Mouse (Mus musculus) kidney, embryonic 14.5 days (tissue): ENCODE data around the gene Rps24. TPM values are rescaled to one million over a fixed set of nuclear protein-coding genes. Genes with fewer than 3 reads are reported as not detected.

Source experiments
- ATAC-seq: fragments of 200-750 bp; cut with Nextera tagmentation; 2 replicates; pipeline ENCODE4 v1.8.0; 2017; ENCODE audit warnings: moderate number of reproducible peaks, mild to moderate bottlenecking, moderate TSS enrichment, moderate library complexity; ENCODE audit not compliant: low FRiP score, low TSS enrichment
- H3K27ac ChIP-seq: fragments of 300-500 bp; sonication (generic); 2 replicates; pipeline ENCODE4 v1.5.1; 2014; ENCODE audit warnings: low read depth, mild to moderate bottlenecking, low read length, moderate library complexity, mixed read lengths
- H3K27me3 ChIP-seq: fragments of 300-500 bp; sonication (generic); 2 replicates; pipeline ENCODE4 v1.6.1; 2014; ENCODE audit warnings: mild to moderate bottlenecking, low read length; ENCODE audit not compliant: control insufficient read depth, insufficient read depth
- H3K36me3 ChIP-seq: fragments of 300-500 bp; sonication (generic); 2 replicates; pipeline ENCODE4 v1.6.1; 2014; ENCODE audit warnings: low read length, mixed read lengths; ENCODE audit not compliant: control insufficient read depth, insufficient read depth
- H3K4me1 ChIP-seq: fragments of 300-500 bp; sonication (generic); 2 replicates; pipeline ENCODE4 v1.6.1; 2014; ENCODE audit warnings: low read length, mixed read lengths; ENCODE audit not compliant: control insufficient read depth, insufficient read depth
- H3K4me2 ChIP-seq: fragments of 300-500 bp; sonication (generic); replicated peaks from 2 replicates; pipeline ENCODE4 v1.6.1; 2014; ENCODE audit warnings: low read depth, mild to moderate bottlenecking, low read length
- H3K4me3 ChIP-seq: fragments of 300-500 bp; sonication (generic); 2 replicates; pipeline ENCODE4 v1.5.1; 2014; ENCODE audit warnings: mild to moderate bottlenecking, low read length
- H3K9ac ChIP-seq: fragments of 300-500 bp; sonication (generic); 2 replicates; pipeline ENCODE4 v1.6.1; 2014; ENCODE audit warnings: low read depth, mild to moderate bottlenecking, low read length, moderate library complexity
- H3K9me3 ChIP-seq: fragments of 300-500 bp; sonication (generic); 2 replicates; pipeline ENCODE4 v1.6.1; 2016; ENCODE audit warnings: low read length; ENCODE audit not compliant: control insufficient read depth
- WGBS: fragments of 180-500 bp; shearing (Covaris S2); extraction: QIAGEN DNeasy Blood & Tissue Kit; methylation state at CpG from one replicate; pipeline ENCODE4 v1.1.7; 2014; 5-methylcytosine and 5-hydroxymethylcytosine counted together
- polyA plus RNA-seq: library from polyadenylated mRNA; unstranded; fragments of >200 nt; fragmentation: Nextera tagmentation; extraction: Ambion mirVana; gene quantifications from 2 replicates; pipeline ENCODE4 v1.2.1, GENCODE M21; 2014

Rps24 gene
- polyA plus RNA-seq, 1 experiment from 2014 or later = 1,338 TPM

DNA sequence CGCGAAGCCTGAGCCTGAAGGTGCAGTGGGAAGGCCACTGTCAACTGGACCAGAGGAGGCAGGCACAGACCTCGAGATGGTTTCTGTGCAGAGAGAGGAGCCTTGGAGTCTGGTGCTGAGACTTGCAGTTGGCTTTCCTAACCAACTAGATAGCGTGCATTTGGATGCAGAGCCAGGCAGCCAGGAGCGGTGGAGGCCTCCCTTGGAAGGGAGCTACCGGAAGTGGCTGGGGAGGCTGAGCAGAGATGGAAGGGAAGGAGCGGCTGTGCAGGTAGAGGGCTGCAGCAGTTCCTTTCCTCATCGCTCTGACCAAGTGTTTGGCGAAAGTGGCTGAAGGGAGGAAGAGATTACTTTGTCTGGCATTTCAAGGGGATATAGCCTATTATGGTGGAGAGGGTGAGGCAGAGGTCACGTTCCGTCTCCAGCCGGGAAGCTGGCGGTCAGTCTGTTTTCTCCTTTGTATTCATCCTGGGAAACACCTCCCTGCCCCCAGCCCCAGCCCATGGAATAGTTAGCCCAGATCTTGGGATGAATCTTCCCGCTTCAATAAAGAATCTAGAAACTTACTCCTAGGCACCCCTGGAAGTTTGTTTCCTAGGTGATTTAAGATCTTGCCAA, 20.6 kb downstream of the Rps24 start:
- Histone ChIP-seq H3K4me2 (0 out of 2 replicates have a peak overlapping the region, but pooled peaks have one; percentile 4), H3K9me3 (peaks cover 4% of the 10 kb centered on the region; the same call in 1 of the 2 replicates), H3K4me1 (peaks cover 14% of the 10 kb centered on the region; the same call in 1 of the 2 replicates), H3K4me3 (no peak overlapping the region), H3K27ac (no peak overlapping the region), H3K27me3 (no peaks in the 10 kb centered on the region), H3K9ac (no peak overlapping the region), H3K36me3 (no peaks in the 10 kb centered on the region)
- ATAC-seq = no peak
- WGBS = 28% methylated on average over 14 of the region's 14 CpGs

DNA sequence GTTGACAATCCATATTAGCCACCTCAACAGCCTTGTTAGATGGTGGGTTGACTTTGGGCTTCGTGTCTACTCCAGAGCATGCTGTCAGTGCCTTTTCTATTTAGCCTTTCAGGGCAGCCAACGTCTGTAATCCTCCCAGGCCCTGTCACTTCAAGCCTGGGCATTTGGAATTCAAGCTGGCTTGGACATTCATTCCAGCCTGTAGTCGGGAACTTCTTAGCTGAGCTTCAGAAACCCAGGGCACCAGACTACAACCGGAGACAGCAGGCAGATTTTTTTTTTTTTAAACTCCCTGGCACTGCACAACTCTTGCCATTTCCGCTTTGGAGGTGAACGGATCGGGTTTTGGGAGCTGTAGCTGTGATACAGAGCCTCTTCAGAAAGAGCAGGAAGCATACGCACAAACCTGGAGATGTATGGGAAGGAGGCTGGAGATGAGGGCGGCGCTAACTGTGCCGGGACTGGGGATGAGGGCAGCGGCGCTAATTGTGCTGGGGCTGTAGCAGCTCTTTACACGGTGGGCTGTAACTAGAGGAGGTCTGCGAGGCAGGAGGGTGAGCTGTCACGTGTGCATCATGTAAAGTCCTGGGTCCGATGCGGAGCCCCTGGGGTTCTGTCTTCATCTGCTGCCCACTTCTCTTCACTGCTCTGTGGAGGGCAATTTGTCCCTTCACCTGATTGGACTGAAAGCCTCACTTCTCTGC, 21.3 kb downstream of the Rps24 start:
- peaks cover 4% of the 10 kb centered on the region; the same call in 1 of the 2 replicates for H3K9me3 ChIP-seq
- no peaks in the 10 kb centered on the region for H3K27me3 ChIP-seq
- H3K9ac ChIP-seq = peak overlapping the region; percentile 12; the same call in 1 of the 2 replicates
- no peak overlapping the region for H3K4me3 ChIP-seq
- H3K36me3 ChIP-seq = no peaks in the 10 kb centered on the region
- 17% methylated on average over 18 of the region's 18 CpGs for WGBS
- ATAC-seq = no peak
- peaks cover 14% of the 10 kb centered on the region; the same call in 1 of the 2 replicates for H3K4me1 ChIP-seq
- H3K27ac ChIP-seq = no peak overlapping the region
- peak overlapping the region; percentile 33 for H3K4me2 ChIP-seq

DNA sequence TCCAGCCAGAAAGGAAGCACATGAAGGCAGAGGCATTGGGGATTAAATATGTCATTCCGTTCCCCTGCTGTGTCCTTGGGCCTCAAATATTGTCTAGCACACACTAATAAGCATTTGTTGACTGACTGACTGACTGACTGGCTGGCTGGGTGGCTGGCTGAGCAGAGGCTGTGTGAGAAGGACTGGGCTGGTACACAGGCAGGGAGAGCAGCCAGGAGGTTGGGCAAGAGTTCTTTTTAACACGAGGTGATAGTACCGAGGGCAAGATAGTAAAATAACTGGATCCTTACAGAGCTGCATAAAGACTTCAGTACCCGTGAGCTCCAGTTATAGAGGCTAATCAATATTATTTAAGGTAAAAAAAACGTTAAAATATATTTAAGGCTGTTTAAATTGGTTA, 22.6 kb downstream of the Rps24 start:
- Histone ChIP-seq H3K4me1 (peaks cover 14% of the 10 kb centered on the region; the same call in 1 of the 2 replicates), H3K4me2 (no peak overlapping the region), H3K9me3 (peaks cover 4% of the 10 kb centered on the region; the same call in 1 of the 2 replicates), H3K36me3 (no peaks in the 10 kb centered on the region), H3K27me3 (no peaks in the 10 kb centered on the region), H3K9ac (no peak overlapping the region), H3K27ac (no peak overlapping the region), H3K4me3 (no peak overlapping the region)
- ATAC-seq = no peak
- WGBS = 61% methylated on average over 5 of the region's 5 CpGs

DNA sequence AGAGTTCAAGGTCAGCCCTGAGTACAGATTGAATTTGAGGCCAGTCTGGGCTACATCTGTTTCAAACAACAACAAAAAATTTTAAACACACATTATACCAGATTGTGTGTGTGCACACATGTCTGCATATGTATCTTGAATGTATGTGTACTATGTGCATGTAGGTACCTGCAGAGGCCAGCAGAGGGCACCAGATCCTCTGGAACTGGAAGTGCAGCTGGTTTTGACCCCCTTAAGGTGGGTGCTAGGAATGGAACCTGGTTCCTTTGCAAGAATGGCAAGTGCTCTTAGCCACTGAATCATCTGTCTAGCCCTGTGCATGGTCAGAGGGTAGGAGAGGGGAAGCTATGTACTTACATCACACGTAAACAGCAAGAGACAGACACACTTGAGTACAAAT, 23.3 kb downstream of the Rps24 start:
- 96% methylated on average over 1 of the region's 1 CpGs for WGBS
- peaks cover 4% of the 10 kb centered on the region; the same call in 1 of the 2 replicates for H3K9me3 ChIP-seq
- H3K4me1 ChIP-seq = peaks cover 14% of the 10 kb centered on the region; the same call in 1 of the 2 replicates
- H3K4me3 ChIP-seq = no peak overlapping the region
- no peaks in the 10 kb centered on the region for H3K36me3 ChIP-seq
- no peak overlapping the region for H3K9ac ChIP-seq
- no peak overlapping the region for H3K4me2 ChIP-seq
- H3K27me3 ChIP-seq = no peaks in the 10 kb centered on the region
- no peak for ATAC-seq
- no peak overlapping the region for H3K27ac ChIP-seq

DNA sequence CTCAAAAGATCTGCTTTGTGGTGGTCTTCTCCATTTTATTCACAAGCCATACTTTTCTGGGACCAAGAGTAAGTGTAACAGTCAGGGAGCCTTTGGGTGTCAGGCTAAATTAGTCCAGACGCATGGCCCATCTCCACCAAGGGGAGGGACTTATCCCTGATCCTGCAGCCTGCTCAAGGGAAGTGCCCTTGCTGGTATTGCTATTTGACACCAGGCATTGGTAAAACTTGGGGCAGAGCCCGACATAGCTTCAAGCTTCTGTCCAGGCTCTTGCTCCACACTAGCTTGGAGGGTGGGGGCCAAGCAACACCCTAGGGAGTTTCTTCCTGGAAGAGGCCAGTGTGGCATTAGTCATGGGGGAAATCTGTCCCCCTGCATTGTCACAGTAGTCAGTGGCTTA, 23.8 kb downstream of the Rps24 start:
- no peak for ATAC-seq
- Histone ChIP-seq H3K36me3 (no peaks in the 10 kb centered on the region), H3K4me2 (no peak overlapping the region), H3K27ac (no peak overlapping the region), H3K9me3 (peaks cover 4% of the 10 kb centered on the region; the same call in 1 of the 2 replicates), H3K4me3 (no peak overlapping the region), H3K27me3 (no peaks in the 10 kb centered on the region), H3K4me1 (peaks cover 14% of the 10 kb centered on the region; the same call in 1 of the 2 replicates), H3K9ac (no peak overlapping the region)
- WGBS = 85% methylated on average over 2 of the region's 2 CpGs

DNA sequence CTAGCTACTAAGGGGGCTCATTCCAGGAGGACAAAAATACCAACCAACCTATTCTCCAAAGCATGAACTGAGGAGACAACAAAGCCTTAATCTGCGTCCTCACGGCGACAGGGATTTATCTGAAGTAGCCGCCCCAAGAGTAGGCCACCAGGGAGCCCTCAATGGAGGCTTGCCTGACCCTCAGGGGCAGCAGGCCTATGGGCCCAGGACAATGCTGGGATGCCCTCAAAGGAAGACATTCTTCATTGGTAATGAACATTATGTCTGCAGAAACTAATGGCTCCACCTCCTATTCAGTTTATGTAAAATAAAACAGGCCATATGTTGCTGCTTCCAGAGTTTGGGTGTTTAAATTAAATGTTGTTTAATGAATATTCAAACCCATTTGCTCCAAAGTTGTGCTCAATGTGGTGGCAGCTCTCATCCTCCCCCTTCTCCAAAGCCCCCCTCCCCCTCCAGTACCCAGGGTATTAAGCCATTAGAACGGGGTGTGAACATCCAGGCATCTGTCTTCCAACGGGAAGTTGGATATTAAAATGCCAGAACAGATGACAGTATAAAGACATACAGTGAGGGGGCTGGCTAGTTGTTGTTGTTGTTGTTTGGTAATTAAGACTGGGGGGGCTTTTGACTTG, 25.7 kb downstream of the Rps24 start:
- H3K9ac ChIP-seq = no peak overlapping the region
- no peak overlapping the region for H3K27ac ChIP-seq
- H3K4me1 ChIP-seq = 0 out of 2 replicates have a peak, but pooled peaks cover 11% of the 10 kb centered on the region
- H3K36me3 ChIP-seq = no peaks in the 10 kb centered on the region
- no peaks in the 10 kb centered on the region for H3K27me3 ChIP-seq
- no peak overlapping the region for H3K4me3 ChIP-seq
- no peak for ATAC-seq
- 75% methylated on average over 6 of the region's 6 CpGs for WGBS
- peaks cover 4% of the 10 kb centered on the region; the same call in 1 of the 2 replicates for H3K9me3 ChIP-seq
- H3K4me2 ChIP-seq = no peak overlapping the region

DNA sequence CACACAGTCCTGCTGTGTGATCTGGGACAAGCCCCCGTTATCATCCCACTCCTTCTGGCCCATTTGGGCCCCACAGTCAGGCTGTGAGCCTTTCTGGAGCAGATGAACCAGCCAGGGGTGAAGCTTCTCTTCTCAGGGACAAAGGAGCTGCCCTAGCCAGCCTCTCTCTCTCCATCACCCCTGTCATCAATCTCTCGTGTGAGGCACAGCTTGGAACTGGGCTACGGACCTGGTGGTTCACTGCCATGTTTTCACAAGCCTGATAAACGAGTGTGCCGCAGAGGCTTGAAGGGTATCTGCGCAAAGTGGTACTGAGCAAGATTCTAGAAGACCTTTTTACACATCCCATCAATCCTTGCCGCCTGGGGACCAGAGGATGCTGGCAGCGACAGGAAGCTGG, 34.7 kb downstream of the Rps24 start:
- WGBS = 35% methylated on average over 8 of the region's 8 CpGs
- Histone ChIP-seq H3K36me3 (no peaks in the 10 kb centered on the region), H3K9ac (no peak overlapping the region), H3K9me3 (no peaks in the 10 kb centered on the region), H3K4me3 (no peak overlapping the region), H3K27ac (no peak overlapping the region), H3K4me2 (no peak overlapping the region), H3K27me3 (no peaks in the 10 kb centered on the region), H3K4me1 (no peaks in the 10 kb centered on the region)
- ATAC-seq = no peak

DNA sequence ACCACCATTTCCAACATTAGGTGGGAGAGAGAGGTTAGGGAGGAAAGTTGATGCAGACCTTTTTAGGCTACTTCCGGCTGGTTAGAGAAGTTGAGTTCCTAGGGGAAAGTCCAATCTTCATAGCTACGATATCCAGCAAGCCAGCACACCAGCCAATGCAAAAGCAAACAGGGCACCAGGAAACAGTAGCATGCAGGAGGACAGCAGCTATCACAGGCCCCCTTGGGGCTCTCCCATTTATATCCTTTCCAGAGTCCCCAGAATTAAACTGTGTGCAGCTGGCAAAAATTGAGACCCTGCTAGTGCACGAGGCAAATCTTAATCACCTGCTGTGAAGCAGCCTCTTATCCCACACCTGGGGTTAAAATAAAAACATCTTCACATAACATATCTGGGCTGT, 38.2 kb downstream of the Rps24 start:
- no peak for ATAC-seq
- no peaks in the 10 kb centered on the region for H3K4me1 ChIP-seq
- no peak overlapping the region for H3K4me2 ChIP-seq
- no peak overlapping the region for H3K9ac ChIP-seq
- no peaks in the 10 kb centered on the region for H3K9me3 ChIP-seq
- 77% methylated on average over 3 of the region's 3 CpGs for WGBS
- H3K27ac ChIP-seq = no peak overlapping the region
- H3K4me3 ChIP-seq = no peak overlapping the region
- no peaks in the 10 kb centered on the region for H3K27me3 ChIP-seq
- H3K36me3 ChIP-seq = no peaks in the 10 kb centered on the region
